Mouse (Mus musculus): ENCODE data around the gene Olfr1160.
"Not testable (repeated sequence)": the region's sequence is repeated elsewhere in the genome, so short reads cannot be mapped to it uniquely, and the experiment has no call there.

Gene Olfr1160

DNA sequence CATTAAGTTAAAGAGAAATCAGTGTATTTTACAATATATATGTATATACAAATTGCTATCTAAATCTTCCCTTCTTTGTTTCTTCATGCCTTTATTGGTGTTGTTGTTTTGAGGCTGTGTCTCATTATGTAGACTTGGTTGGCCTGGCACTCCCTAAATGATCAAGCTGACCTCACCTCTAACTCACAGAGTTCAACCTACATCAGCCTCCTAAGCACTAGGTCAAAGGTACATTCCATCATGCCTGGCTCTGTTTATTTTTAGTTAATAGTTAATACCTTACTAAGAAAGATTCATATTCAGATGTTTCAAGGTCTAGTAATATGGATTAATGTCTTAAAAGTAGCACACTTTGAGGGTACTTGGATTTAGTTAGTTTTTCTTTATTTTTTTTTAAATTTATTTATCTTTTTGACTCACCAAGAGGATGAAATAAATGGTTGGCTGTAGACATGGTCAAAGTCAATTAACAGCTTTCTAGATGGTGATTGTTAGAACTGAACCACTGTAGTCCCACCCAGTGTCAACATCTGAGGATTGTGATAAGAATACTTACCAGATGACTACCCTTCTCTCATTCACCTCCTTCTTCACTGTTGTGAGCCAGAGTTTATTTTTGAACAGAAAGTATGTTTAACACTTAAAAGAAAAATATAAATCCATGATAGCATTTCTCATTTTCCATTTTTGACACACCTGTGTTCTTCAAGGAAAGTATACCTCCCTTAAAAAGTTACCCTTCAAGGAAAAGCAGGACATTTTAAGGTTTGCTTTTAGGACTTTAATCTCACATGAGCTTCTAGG is at the start of gene Olfr1160:
TSS of gene Olfr1160 (minus strand) at position 754 of the 804 bp plus-strand sequence.
- no peak for DNase-seq (ENCODE audit: low spot score in 2 of 2)

DNA sequence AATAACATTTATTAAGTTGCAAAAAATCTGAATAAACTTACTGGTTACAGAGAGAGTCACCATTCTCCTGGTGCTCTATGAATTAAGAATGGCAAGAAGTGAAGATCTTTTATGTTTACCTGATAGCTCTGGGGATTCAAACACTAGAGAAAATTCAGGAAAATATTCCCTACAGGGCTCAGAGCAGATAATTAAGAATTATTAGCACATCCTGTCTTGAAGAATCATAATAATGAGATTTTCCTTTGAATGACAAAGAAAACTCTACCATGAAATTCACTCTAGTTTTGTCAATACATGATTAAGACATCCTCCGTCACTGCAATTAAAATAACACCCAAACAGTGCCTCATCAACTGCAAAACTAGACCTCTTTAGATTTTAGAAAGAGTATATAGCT is 43.0 kb upstream of the Olfr1160 start, which contains the start of gene Olfr1162:
TSS of gene Olfr1162 (minus strand) at position 101 of the 400 bp plus-strand sequence.
- DNase-seq (ENCODE audit: low spot score in 2 of 2) = no peak

DNA sequence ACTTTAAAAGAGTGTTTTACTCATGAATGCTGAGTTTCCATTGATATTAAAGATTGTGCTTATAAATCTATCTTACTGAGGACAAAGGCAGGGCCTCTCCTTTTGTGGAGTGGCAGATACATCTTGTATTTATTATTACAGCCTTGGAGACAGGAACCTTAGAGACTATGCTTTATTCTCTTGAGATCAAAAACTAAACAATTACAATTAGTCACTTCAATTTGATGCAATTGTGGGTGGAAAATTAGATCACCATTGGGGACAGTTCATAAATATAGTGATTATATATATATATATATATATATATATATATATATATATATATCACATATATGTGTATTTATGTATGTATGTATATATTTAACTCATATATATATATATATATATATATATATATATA is 29.5 kb upstream of the Olfr1160 start, which contains the start of gene Olfr73:
TSS of gene Olfr73 (minus strand) at position 101 of the 400 bp plus-strand sequence.
- DNase-seq (ENCODE audit: low spot score in 2 of 2) = no peak

DNA sequence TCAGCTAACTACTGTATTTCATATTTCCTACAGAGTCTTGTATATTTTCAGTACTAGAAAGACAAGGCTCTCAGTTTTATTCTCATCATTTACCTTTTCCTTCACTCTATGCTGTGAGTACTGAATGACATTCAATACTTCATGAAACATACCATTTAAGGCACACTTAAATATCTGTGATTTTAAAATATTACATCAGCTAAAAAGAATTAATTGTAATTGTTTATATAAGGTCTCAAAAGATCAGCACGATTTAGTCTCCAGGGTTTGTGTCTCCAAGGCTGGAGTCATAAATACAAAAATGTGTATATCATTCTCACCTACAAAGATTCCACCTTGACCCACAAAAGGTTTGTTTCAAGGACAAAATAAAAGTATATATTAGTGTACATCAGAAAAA is 14.4 kb upstream of the Olfr1160 start, which contains the start of gene Olfr1161:
TSS of gene Olfr1161 (plus strand) at position 301 of the 400 bp plus-strand sequence.
- not testable (repeated sequence) for DNase-seq (ENCODE audit: low spot score in 2 of 2)

DNA sequence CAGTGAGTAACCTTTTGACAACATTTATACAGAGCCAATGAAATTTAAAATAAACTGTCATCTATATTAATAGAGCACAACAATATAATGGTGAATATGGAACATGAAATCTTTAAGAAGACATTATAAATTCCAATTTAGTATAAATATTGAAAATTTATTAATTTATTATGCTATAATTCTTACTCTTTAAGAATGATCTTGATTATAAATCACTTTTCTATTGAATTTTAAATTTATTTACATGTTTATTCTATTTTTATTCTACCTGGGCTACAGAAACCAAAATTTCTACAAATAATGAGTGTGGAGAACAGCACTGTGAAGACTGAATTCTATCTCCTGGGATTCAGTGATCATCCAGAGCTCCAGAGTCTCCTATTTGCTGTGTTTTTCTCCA is 18.3 kb downstream of the Olfr1160 start, which contains the start of gene Olfr1158:
TSS of gene Olfr1158 (plus strand) at position 301 of the 400 bp plus-strand sequence.
- no peak for DNase-seq (ENCODE audit: low spot score in 2 of 2)

DNA sequence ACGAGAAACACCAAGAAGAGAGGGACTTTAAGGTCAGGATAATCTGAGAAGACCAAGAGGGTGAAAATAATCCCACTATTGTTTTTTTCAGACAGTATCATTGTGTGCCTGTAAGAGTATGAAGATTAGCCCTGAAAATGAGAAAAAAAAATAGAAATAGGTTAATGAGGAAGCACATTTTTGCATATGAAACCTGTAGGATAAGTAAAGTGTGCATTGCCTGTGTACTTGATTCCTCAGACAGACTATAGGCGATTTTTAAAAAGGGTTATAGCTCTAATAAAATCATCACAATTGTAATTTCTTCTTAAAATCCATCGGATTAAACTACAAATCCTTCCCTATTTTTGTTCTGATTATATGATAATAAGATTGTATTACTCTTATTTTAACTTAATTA is 33.5 kb downstream of the Olfr1160 start, which contains the start of gene Olfr74:
TSS of gene Olfr74 (minus strand) at position 101 of the 400 bp plus-strand sequence.
- no peak for DNase-seq (ENCODE audit: low spot score in 2 of 2)

DNA sequence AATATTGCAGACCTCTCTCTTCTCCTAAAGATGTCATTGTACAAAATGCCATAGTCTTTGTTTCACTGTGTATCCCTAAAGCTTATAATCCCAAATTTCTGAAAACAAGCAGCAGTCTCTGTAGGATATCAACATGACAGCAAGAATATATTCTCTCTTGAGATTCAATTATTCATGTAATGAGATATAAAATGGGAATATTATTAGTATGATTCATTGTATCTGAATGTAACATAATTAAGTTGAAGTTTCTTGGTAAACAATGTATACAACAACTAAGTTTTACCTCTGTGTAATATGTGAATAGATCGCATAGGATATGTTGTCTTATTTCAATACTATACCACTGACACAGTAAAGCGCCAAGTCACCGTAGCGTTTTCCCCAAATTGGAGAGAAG is 39.9 kb downstream of the Olfr1160 start, which contains the start of gene Olfr1157:
TSS of gene Olfr1157 (minus strand) at position 101 of the 400 bp plus-strand sequence.
- no peak for DNase-seq (ENCODE audit: low spot score in 2 of 2)

DNA sequence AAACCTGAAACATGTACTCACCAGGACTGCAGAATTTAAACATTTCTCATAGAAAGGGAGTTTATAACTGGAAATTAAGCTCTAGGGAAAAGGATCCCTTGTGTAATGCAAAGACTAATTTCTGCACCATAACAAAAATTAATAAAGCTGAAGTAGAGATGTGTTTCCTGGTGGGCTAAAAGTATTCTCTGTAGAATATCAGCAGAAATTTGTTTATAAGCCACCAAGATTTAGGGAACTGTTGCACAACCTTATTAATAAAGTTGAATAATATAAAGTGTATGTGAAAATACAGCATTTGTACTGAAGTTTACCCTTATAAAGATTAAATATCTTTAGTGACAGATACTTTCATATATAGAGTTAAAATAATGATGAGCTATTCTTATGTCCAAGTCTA is 55.1 kb downstream of the Olfr1160 start, which contains the start of gene Olfr1156:
TSS of gene Olfr1156 (minus strand) at position 101 of the 400 bp plus-strand sequence.
- DNase-seq (ENCODE audit: low spot score in 2 of 2) = no peak

Measured in cerebellum, postnatal 4 days (tissue).